Mouse (Mus musculus) stomach, postnatal 0 days (tissue): ENCODE measurements at regions not wholly inside any gene's neighbourhood (a gene's known extent, or its start where the extent isn't known, plus 50 kb on each side); places are given as distances from the start of the nearest gene placed in this dataset.

Source experiments
- CTCF ChIP-seq: IDR thresholded peaks from 2 replicates; pipeline ENCODE4 v1.5.1; 2016; ENCODE audit warnings: antibody characterized with exemption, low read depth, mild to moderate bottlenecking, moderate library complexity
- EP300 ChIP-seq: optimal IDR thresholded peaks from 2 replicates; pipeline ENCODE3; 2016; ENCODE audit warnings: antibody characterized with exemption

- TF ChIP-seq EP300 (no peak), CTCF (no peak)
Observed at GRCm38 (mm10) chr1:127023100-127023499, 181.7 kb upstream of the Mgat5 start.
